Mouse (Mus musculus) forebrain, embryonic 15.5 days (tissue): ENCODE data around the gene Sulf2. TPM values are rescaled to one million over a fixed set of nuclear protein-coding genes. Genes with fewer than 3 reads are reported as not detected.

Experiments used
- ATAC-seq: fragments of 200-750 bp; cut with Nextera tagmentation; replicated peaks from 2 replicates; pipeline ENCODE4 v1.8.0; 2017; ENCODE audit warnings: mild to moderate bottlenecking, moderate TSS enrichment, moderate library complexity
- H3K27ac ChIP-seq: fragments of 300-500 bp; sonication (generic); replicated peaks from 2 replicates; pipeline ENCODE4 v1.5.1; 2015; ENCODE audit warnings: mild to moderate bottlenecking, inconsistent platforms
- H3K27me3 ChIP-seq: fragments of 300-500 bp; sonication (generic); 2 replicates; pipeline ENCODE4 v1.6.1; 2015; ENCODE audit warnings: inconsistent platforms
- H3K36me3 ChIP-seq: fragments of 300-500 bp; sonication (generic); 2 replicates; pipeline ENCODE4 v1.6.1; 2015; ENCODE audit warnings: mild to moderate bottlenecking, inconsistent platforms
- H3K4me1 ChIP-seq: fragments of 300-500 bp; sonication (generic); 2 replicates; pipeline ENCODE4 v1.6.1; 2015; ENCODE audit warnings: inconsistent platforms
- H3K4me2 ChIP-seq: fragments of 300-500 bp; sonication (generic); replicated peaks from 2 replicates; pipeline ENCODE4 v1.6.1; 2015; ENCODE audit warnings: mild to moderate bottlenecking, inconsistent platforms
- H3K4me3 ChIP-seq: fragments of 300-500 bp; sonication (generic); 2 replicates; pipeline ENCODE4 v1.5.1; 2015; ENCODE audit warnings: mild to moderate bottlenecking, inconsistent platforms
- H3K9ac ChIP-seq: fragments of 300-500 bp; sonication (generic); replicated peaks from 2 replicates; pipeline ENCODE4 v1.6.1; 2015; ENCODE audit warnings: mild to moderate bottlenecking, inconsistent platforms
- H3K9me3 ChIP-seq: fragments of 300-500 bp; sonication (generic); 2 replicates; pipeline ENCODE4 v1.6.1; 2016; ENCODE audit warnings: inconsistent platforms
- WGBS: fragments of 180-500 bp; shearing (Covaris S2); methylation state at CpG from one replicate; pipeline ENCODE4 v1.1.7; 2015; ENCODE audit warnings: mixed read lengths; 5-methylcytosine and 5-hydroxymethylcytosine counted together
- polyA plus RNA-seq: library from polyadenylated mRNA; unstranded; fragments of >200 nt; fragmentation: Nextera tagmentation; extraction: Ambion mirVana; gene quantifications from 2 replicates; pipeline ENCODE4 v1.2.1, GENCODE M21; 2015

Gene Sulf2
- polyA plus RNA-seq, 1 experiment from 2014 or later = 36.0 TPM

GRCm38 (mm10) chr2:166054002-166054539, 101.4 kb downstream of the Sulf2 start:
- H3K4me3 ChIP-seq = no peak overlapping the region
- H3K4me2 ChIP-seq = no peak overlapping the region
- no peaks in the 10 kb centered on the region for H3K9me3 ChIP-seq
- H3K27ac ChIP-seq = no peak overlapping the region
- H3K36me3 ChIP-seq = peaks cover 33% of the 10 kb centered on the region
- no peak overlapping the region for H3K9ac ChIP-seq
- H3K27me3 ChIP-seq = no peaks in the 10 kb centered on the region
- no peaks in the 10 kb centered on the region for H3K4me1 ChIP-seq
- ATAC-seq = no peak
- 94% methylated on average over 14 of the region's 14 CpGs for WGBS

- 91% methylated on average over 7 of the region's 7 CpGs for WGBS
- H3K27ac ChIP-seq = no peak overlapping the region
- H3K36me3 ChIP-seq = peaks cover 36% of the 10 kb centered on the region
- no peaks in the 10 kb centered on the region for H3K27me3 ChIP-seq
- H3K9me3 ChIP-seq = no peaks in the 10 kb centered on the region
- no peak for ATAC-seq
- H3K4me1 ChIP-seq = no peaks in the 10 kb centered on the region
- no peak overlapping the region for H3K4me3 ChIP-seq
- H3K4me2 ChIP-seq = no peak overlapping the region
- no peak overlapping the region for H3K9ac ChIP-seq
These were observed 103.5 kb downstream of the Sulf2 start for GRCm38 (mm10) chr2:166051966-166052365.

- H3K9ac ChIP-seq = no peak overlapping the region
- no peak for ATAC-seq
- no peak overlapping the region for H3K4me3 ChIP-seq
- H3K27ac ChIP-seq = no peak overlapping the region
- H3K36me3 ChIP-seq = peaks cover 36% of the 10 kb centered on the region
- H3K4me2 ChIP-seq = no peak overlapping the region
- WGBS = 89% methylated on average over 17 of the region's 17 CpGs
- no peaks in the 10 kb centered on the region for H3K4me1 ChIP-seq
- no peaks in the 10 kb centered on the region for H3K27me3 ChIP-seq
- no peaks in the 10 kb centered on the region for H3K9me3 ChIP-seq
These were observed 104.0 kb downstream of the Sulf2 start for GRCm38 (mm10) chr2:166051421-166051820.

GRCm38 (mm10) chr2:166048852-166049251, 106.6 kb downstream of the Sulf2 start:
- Histone ChIP-seq H3K27me3 (no peaks in the 10 kb centered on the region), H3K4me1 (peaks cover 8% of the 10 kb centered on the region; the same call in 1 of the 2 replicates), H3K27ac (no peak overlapping the region), H3K4me2 (no peak overlapping the region), H3K9me3 (no peaks in the 10 kb centered on the region), H3K9ac (no peak overlapping the region), H3K36me3 (peaks cover 26% of the 10 kb centered on the region), H3K4me3 (no peak overlapping the region)
- WGBS = 84% methylated on average over 7 of the region's 7 CpGs
- ATAC-seq = no peak

GRCm38 (mm10) chr2:166047931-166048330, 107.5 kb downstream of the Sulf2 start:
- Histone ChIP-seq H3K4me1 (peaks cover 8% of the 10 kb centered on the region; the same call in 1 of the 2 replicates), H3K9me3 (no peaks in the 10 kb centered on the region), H3K4me2 (no peak overlapping the region), H3K27me3 (no peaks in the 10 kb centered on the region), H3K4me3 (no peak overlapping the region), H3K27ac (no peak overlapping the region), H3K9ac (no peak overlapping the region), H3K36me3 (peaks cover 26% of the 10 kb centered on the region)
- WGBS = 97% methylated on average over 4 of the region's 4 CpGs
- ATAC-seq = no peak

GRCm38 (mm10) chr2:166045549-166046501, 109.6 kb downstream of the Sulf2 start:
- Histone ChIP-seq H3K4me2 (no peak overlapping the region), H3K27ac (no peak overlapping the region), H3K4me1 (peaks cover 8% of the 10 kb centered on the region; the same call in 1 of the 2 replicates), H3K4me3 (no peak overlapping the region), H3K9me3 (no peaks in the 10 kb centered on the region), H3K36me3 (peaks cover 9% of the 10 kb centered on the region; the same call in 1 of the 2 replicates), H3K27me3 (no peaks in the 10 kb centered on the region), H3K9ac (no peak overlapping the region)
- ATAC-seq = no peak
- WGBS = 56% methylated on average over 10 of the region's 10 CpGs

GRCm38 (mm10) chr2:166045006-166045405, 110.5 kb downstream of the Sulf2 start:
- Histone ChIP-seq H3K36me3 (peaks cover 8% of the 10 kb centered on the region; the same call in 1 of the 2 replicates), H3K27me3 (no peaks in the 10 kb centered on the region), H3K9me3 (no peaks in the 10 kb centered on the region), H3K27ac (no peak overlapping the region), H3K4me1 (peaks cover 8% of the 10 kb centered on the region; the same call in 1 of the 2 replicates), H3K4me2 (no peak overlapping the region), H3K9ac (no peak overlapping the region), H3K4me3 (no peak overlapping the region)
- 81% methylated on average over 2 of the region's 2 CpGs for WGBS
- no peak for ATAC-seq

- Histone ChIP-seq H3K9ac (no peak overlapping the region), H3K4me3 (no peak overlapping the region), H3K4me1 (peaks cover 8% of the 10 kb centered on the region; the same call in 1 of the 2 replicates), H3K36me3 (no peaks in the 10 kb centered on the region; the same call in 1 of the 2 replicates), H3K4me2 (no peak overlapping the region), H3K27me3 (no peaks in the 10 kb centered on the region), H3K9me3 (no peaks in the 10 kb centered on the region), H3K27ac (no peak overlapping the region)
- 81% methylated on average over 1 of the region's 1 CpGs for WGBS
- no peak for ATAC-seq
These were observed 112.9 kb downstream of the Sulf2 start for GRCm38 (mm10) chr2:166042542-166042941.

- Histone ChIP-seq H3K27ac (no peak overlapping the region), H3K4me3 (no peak overlapping the region), H3K27me3 (no peaks in the 10 kb centered on the region), H3K36me3 (no peaks in the 10 kb centered on the region), H3K4me1 (no peaks in the 10 kb centered on the region), H3K4me2 (no peak overlapping the region), H3K9me3 (no peaks in the 10 kb centered on the region), H3K9ac (no peak overlapping the region)
- ATAC-seq = no peak
- WGBS = 91% methylated on average over 4 of the region's 4 CpGs
These were observed 115.8 kb downstream of the Sulf2 start for GRCm38 (mm10) chr2:166039681-166040080.

GRCm38 (mm10) chr2:166035725-166036124, 119.7 kb downstream of the Sulf2 start:
- Histone ChIP-seq H3K27me3 (no peaks in the 10 kb centered on the region), H3K9me3 (no peaks in the 10 kb centered on the region), H3K4me2 (no peak overlapping the region), H3K27ac (no peak overlapping the region), H3K9ac (no peak overlapping the region), H3K4me3 (no peak overlapping the region), H3K36me3 (no peaks in the 10 kb centered on the region), H3K4me1 (peaks cover 13% of the 10 kb centered on the region)
- ATAC-seq = no peak
- 52% methylated on average over 3 of the region's 3 CpGs for WGBS

GRCm38 (mm10) chr2:166034967-166035490, 120.4 kb downstream of the Sulf2 start:
- Histone ChIP-seq H3K36me3 (no peaks in the 10 kb centered on the region), H3K4me1 (peaks cover 19% of the 10 kb centered on the region), H3K4me2 (no peak overlapping the region), H3K27me3 (no peaks in the 10 kb centered on the region), H3K4me3 (no peak overlapping the region), H3K9ac (no peak overlapping the region), H3K27ac (no peak overlapping the region), H3K9me3 (no peaks in the 10 kb centered on the region)
- WGBS = 85% methylated on average over 3 of the region's 3 CpGs
- no peak for ATAC-seq

GRCm38 (mm10) chr2:166032628-166033027, 122.8 kb downstream of the Sulf2 start:
- Histone ChIP-seq H3K36me3 (no peaks in the 10 kb centered on the region), H3K27me3 (no peaks in the 10 kb centered on the region), H3K4me3 (no peak overlapping the region), H3K4me1 (peaks cover 30% of the 10 kb centered on the region), H3K4me2 (no peak overlapping the region), H3K9me3 (no peaks in the 10 kb centered on the region), H3K9ac (no peak overlapping the region), H3K27ac (no peak overlapping the region)
- no peak for ATAC-seq
- WGBS = 91% methylated on average over 5 of the region's 5 CpGs
